In genomic region chr4:43364914-43365560, GRCm38 (mm10) we compare ENCODE assay signal across 21 mouse cellular contexts. TPM values are rescaled to one million over a fixed set of nuclear protein-coding genes. Genes with fewer than 3 reads are reported as not detected.
DNase-seq lines count a peak whose midpoint lies in the region; ATAC-seq and TF ChIP-seq lines count a peak whose summit lies in the region.
"Had no signal": no experiment of that assay in that cellular context is flagged by ENCODE, and none has a peak within 500 bp of the region (broad histone marks: within the 10 kb centered on the region; RNA-seq: fewer than 3 reads in every experiment).

No protein-coding gene starts in this region.

- WGBS in intestine, postnatal 0 days: 42% methylated on average over 11 of the region's 11 CpGs

- peaks cover 9% of the 10 kb centered on the region; the same call in 1 of the 2 replicates for H3K4me1 ChIP-seq in intestine, postnatal 0 days (replicated peaks; ENCODE audit: control insufficient read depth, insufficient read depth, low read length)
- H3K4me1 ChIP-seq: embryonic facial prominence, embryonic 13.5 days; hindbrain, embryonic 13.5 days; limb, embryonic 12.5 days had no signal

- H3K9me3 ChIP-seq in intestine, postnatal 0 days (ENCODE audit: control insufficient read depth): 0 out of 2 replicates have a peak, but pooled peaks cover under 1% of the 10 kb centered on the region
- H3K9me3 ChIP-seq: embryonic facial prominence, embryonic 13.5 days had no signal

- peak; percentile 64 for ATAC-seq in intestine, postnatal 0 days
- ATAC-seq: forebrain, embryonic 16.5 days; inflammation-experienced regulatory T-cells, adult 6 months had no signal

- peak overlapping the region; percentile 37 for H3K4me2 ChIP-seq in intestine, postnatal 0 days (replicated peaks; ENCODE audit: low read depth)
- H3K4me2 ChIP-seq: embryonic facial prominence, embryonic 13.5 days; heart, embryonic 11.5 days; hindbrain, embryonic 13.5 days; limb, embryonic 12.5 days; midbrain, embryonic 11.5 days had no signal

- H3K9ac ChIP-seq in intestine, postnatal 0 days (ENCODE audit: low read depth, low read length): no peak overlapping the region
- H3K9ac ChIP-seq: embryonic facial prominence, embryonic 13.5 days; hindbrain, embryonic 13.5 days; limb, embryonic 12.5 days had no signal

- H3K27me3 ChIP-seq in intestine, postnatal 0 days (replicated peaks; ENCODE audit: control insufficient read depth, insufficient read depth, low read length): no peaks in the 10 kb centered on the region
- H3K27me3 ChIP-seq: embryonic facial prominence, embryonic 13.5 days; hindbrain, embryonic 13.5 days; limb, embryonic 12.5 days had no signal

- no peak for TF ChIP-seq CTCF in intestine, postnatal 0 days (IDR thresholded peaks at IDR 0.05; ENCODE audit: low read depth)

- peak; percentile 60 for DNase-seq in kidney, adult 9 months
- no peak for DNase-seq in kidney, adult 11 months
- DNase-seq in urinary bladder, postnatal 14 days (ENCODE audit: low spot score): peak; percentile 29
- no peak for DNase-seq in urinary bladder, postnatal 36 days (ENCODE audit: low spot score in 2 of 2)
- no peak for DNase-seq in cerebellum, adult 9-10 months
- DNase-seq in lung, postnatal 4 days: no peak
- DNase-seq: adrenal gland, adult 2 months; B cell, adult 2 months; cerebellum, adult 8-10 months; heart, postnatal 10 days; lung, postnatal 14 days; right cerebral cortex, adult 18-20 months; thymus, postnatal 36 days had no signal

- H3K36me3 ChIP-seq in intestine, postnatal 0 days (ENCODE audit: control insufficient read depth, insufficient read depth): no peaks in the 10 kb centered on the region
- H3K36me3 ChIP-seq: embryonic facial prominence, embryonic 13.5 days; hindbrain, embryonic 13.5 days; limb, embryonic 12.5 days had no signal

- H3K27ac ChIP-seq in intestine, postnatal 0 days (ENCODE audit: low read depth, low read length): no peak overlapping the region
- H3K27ac ChIP-seq: embryonic facial prominence, embryonic 13.5 days; hindbrain, embryonic 13.5 days; limb, embryonic 12.5 days had no signal

- H3K4me3 ChIP-seq in intestine, postnatal 0 days (ENCODE audit: low read depth, low read length): no peak overlapping the region
- H3K4me3 ChIP-seq: embryonic facial prominence, embryonic 13.5 days; hindbrain, embryonic 13.5 days; limb, embryonic 12.5 days had no signal

RNA-seq across cellular contexts. Expression of gene Rusc2, which starts 16.7 kb away (rescaled TPM):
- 11.9 and 12.1 TPM in 2 replicates for polyA plus RNA-seq in intestine, postnatal 0 days (2015; fragmentation: Nextera tagmentation; extraction: Ambion mirVana)
- polyA plus RNA-seq: inflammation-experienced regulatory T-cells, adult 6 months had no signal

Comparison
In these comparisons a context has a peak if more than half of its experiments do, and no peak if none do; other contexts are left out.
1. DNase-seq: peak in kidney, adult 9 months (single experiment) and urinary bladder, postnatal 14 days (single experiment); none in kidney, adult 11 months (single experiment), urinary bladder, postnatal 36 days (0 of 2), cerebellum, adult 9-10 months (single experiment) and lung, postnatal 4 days (0 of 2).